Mouse (Mus musculus) MEL (cell line): ENCODE measurements around the gene Phospho1. TPM values are rescaled to one million over a fixed set of nuclear protein-coding genes. Genes with fewer than 3 reads are reported as not detected.

ENCODE experiments used
- DNase-seq: peaks from one replicate; pipeline ENCODE4 v3.0.0; 2011; ENCODE audit warnings: low read depth, low spot score
- H3K27ac ChIP-seq: 2 replicates; pipeline ENCODE4 v1.5.1; 2012; ENCODE audit warnings: low read depth, mild to moderate bottlenecking, control low read depth, low read length, moderate library complexity; ENCODE audit not compliant: control insufficient read depth
- H3K27me3 ChIP-seq, 2 experiments: fragments of 150-350 bp in 1 of 2; sonication (generic) in 1 of 2; 2 replicates each; pipeline ENCODE4 v1.6.1; 2012; ENCODE audit warnings: low read length in 2 of 2, mild to moderate bottlenecking in 2 of 2, improper control_type of control experiment in 1 of 2, moderate library complexity in 1 of 2; ENCODE audit not compliant: insufficient read depth in 2 of 2, control insufficient read depth in 1 of 2
- H3K36me3 ChIP-seq, 2 experiments: 2 replicates each; pipeline ENCODE4 v1.6.1; 2012 to 2014; ENCODE audit warnings: low read length in 2 of 2, improper control_type of control experiment in 1 of 2, inconsistent platforms in 1 of 2, mild to moderate bottlenecking in 1 of 2; ENCODE audit not compliant: insufficient read depth in 2 of 2, control insufficient read depth in 1 of 2
- H3K4me1 ChIP-seq, 2 experiments: fragments of 150-350 bp in 1 of 2; sonication (generic) in 1 of 2; 2 replicates each; pipeline ENCODE4 v1.6.1; 2012; ENCODE audit warnings: low read length in 2 of 2, improper control_type of control experiment in 1 of 2, mild to moderate bottlenecking in 1 of 2; ENCODE audit not compliant: insufficient read depth in 2 of 2, control insufficient read depth in 1 of 2
- H3K4me3 ChIP-seq, 2 experiments: fragments of 150-350 bp in 1 of 2; sonication (generic) in 1 of 2; 2 replicates each; pipeline ENCODE4 v1.5.1; 2012; ENCODE audit warnings: low read depth in 2 of 2, low read length in 2 of 2, mild to moderate bottlenecking in 2 of 2, moderate library complexity in 2 of 2, control low read depth in 1 of 2, improper control_type of control experiment in 1 of 2; ENCODE audit not compliant: control insufficient read depth in 1 of 2, insufficient read depth in 1 of 2
- H3K79me2 ChIP-seq: 2 replicates; pipeline ENCODE4 v1.6.1; 2012; ENCODE audit warnings: mild to moderate bottlenecking, low read length, moderate library complexity; ENCODE audit not compliant: control insufficient read depth, poor library complexity, insufficient read depth
- H3K9ac ChIP-seq: 2 replicates; pipeline ENCODE4 v1.6.1; 2012; ENCODE audit warnings: low read depth, mild to moderate bottlenecking, control low read depth, low read length, moderate library complexity; ENCODE audit not compliant: control insufficient read depth, poor library complexity, severe bottlenecking
- H3K9me3 ChIP-seq: fragments of 150-350 bp; sonication (generic); replicated peaks from 2 replicates; pipeline ENCODE4 v1.6.1; 2012; ENCODE audit warnings: mild to moderate bottlenecking, low read length, improper control_type of control experiment, moderate library complexity; ENCODE audit not compliant: insufficient read depth
- CTCF ChIP-seq, 3 experiments: IDR thresholded peaks in 2 of 3; conservative IDR thresholded peaks in 1 of 3; 2 replicates each; pipeline ENCODE4 v1.5.1; 2011 to 2012; ENCODE audit warnings: low read length in 3 of 3, low read depth in 2 of 3, mild to moderate bottlenecking in 2 of 3, improper control_type of control experiment in 1 of 3, inconsistent platforms in 1 of 3, mixed read lengths in 1 of 3, moderate library complexity in 1 of 3; ENCODE audit not compliant: control insufficient read depth in 1 of 3, insufficient read depth in 1 of 3, poor library complexity in 1 of 3, severe bottlenecking in 1 of 3
- E2F4 ChIP-seq: IDR thresholded peaks from 2 replicates; pipeline ENCODE4 v1.6.1; 2011; ENCODE audit warnings: low read depth, low read length, improper control_type of control experiment, borderline replicate concordance
- ELF1 ChIP-seq: IDR thresholded peaks from 2 replicates; pipeline ENCODE4 v1.6.1; 2014; ENCODE audit warnings: low read depth, mild to moderate bottlenecking, inconsistent platforms, low read length, improper control_type of control experiment, moderate library complexity
- EP300 ChIP-seq, 2 experiments: IDR thresholded peaks; 2 replicates each; pipeline ENCODE4 v1.6.1; 2011; ENCODE audit warnings: improper control_type of control experiment in 2 of 2, low read length in 2 of 2, low read depth in 1 of 2, mild to moderate bottlenecking in 1 of 2
- GATA1 ChIP-seq: IDR thresholded peaks from 2 replicates; pipeline ENCODE4 v1.6.1; 2011; ENCODE audit warnings: low read depth, low read length, improper control_type of control experiment
- HCFC1 ChIP-seq: IDR thresholded peaks from 2 replicates; pipeline ENCODE4 v1.6.1; 2012; ENCODE audit warnings: low read depth, mild to moderate bottlenecking, inconsistent platforms, low read length, improper control_type of control experiment, moderate library complexity
- JUND ChIP-seq: IDR thresholded peaks from 2 replicates; pipeline ENCODE4 v1.6.1; 2011; ENCODE audit warnings: low read depth, mild to moderate bottlenecking, improper control_type of control experiment, low read length
- MAFK ChIP-seq: IDR thresholded peaks from 2 replicates; pipeline ENCODE4 v1.6.1; 2011; ENCODE audit warnings: low read depth, mild to moderate bottlenecking, low read length, improper control_type of control experiment, borderline replicate concordance
- MAZ ChIP-seq: IDR thresholded peaks from 2 replicates; pipeline ENCODE4 v1.6.1; 2012; ENCODE audit warnings: low read depth, mild to moderate bottlenecking, inconsistent platforms, low read length, improper control_type of control experiment
- MEF2A ChIP-seq: IDR thresholded peaks from 2 replicates; pipeline ENCODE4 v1.6.1; 2014; ENCODE audit warnings: low read depth, mild to moderate bottlenecking, inconsistent platforms, low read length, improper control_type of control experiment; ENCODE audit not compliant: poor library complexity, insufficient replicate concordance, severe bottlenecking; ENCODE audit errors: extremely low read depth
- NELFE ChIP-seq: IDR thresholded peaks from 2 replicates; pipeline ENCODE4 v1.6.1; 2011; ENCODE audit warnings: low read depth, low read length, improper control_type of control experiment
- NRF1 ChIP-seq: IDR thresholded peaks from 2 replicates; pipeline ENCODE4 v1.6.1; 2014; ENCODE audit warnings: low read depth, mild to moderate bottlenecking, inconsistent platforms, low read length, improper control_type of control experiment, moderate library complexity; ENCODE audit not compliant: poor library complexity, insufficient read depth, severe bottlenecking
- POLR2AphosphoS5 ChIP-seq: IDR thresholded peaks from 2 replicates; pipeline ENCODE4 v1.6.1; 2012; ENCODE audit warnings: low read depth, borderline replicate concordance, mild to moderate bottlenecking, inconsistent platforms, low read length, moderate library complexity, mixed read lengths
- RAD21 ChIP-seq: IDR thresholded peaks from 2 replicates; pipeline ENCODE4 v1.6.1; 2011; ENCODE audit warnings: mild to moderate bottlenecking, low read depth, low read length, improper control_type of control experiment
- SMC3 ChIP-seq: IDR thresholded peaks from 2 replicates; pipeline ENCODE4 v1.6.1; 2011; ENCODE audit warnings: low read depth, low read length, improper control_type of control experiment
- TBP ChIP-seq: IDR thresholded peaks from 2 replicates; pipeline ENCODE4 v1.8.0; 2011; ENCODE audit warnings: low read depth, low read length, improper control_type of control experiment
- UBTF ChIP-seq: IDR thresholded peaks from 2 replicates; pipeline ENCODE4 v1.6.1; 2012; ENCODE audit warnings: low read depth, mild to moderate bottlenecking, inconsistent platforms, low read length, improper control_type of control experiment, moderate library complexity, borderline replicate concordance; ENCODE audit not compliant: insufficient read depth
- USF2 ChIP-seq, 2 experiments: IDR thresholded peaks; 2 replicates each; pipeline ENCODE4 v1.6.1; 2011 to 2012; ENCODE audit warnings: improper control_type of control experiment in 2 of 2, low read length in 2 of 2, borderline replicate concordance in 1 of 2, inconsistent platforms in 1 of 2, low read depth in 1 of 2, mild to moderate bottlenecking in 1 of 2; ENCODE audit not compliant: insufficient read depth in 1 of 2
- ZC3H11A ChIP-seq: IDR thresholded peaks from 2 replicates; pipeline ENCODE4 v1.6.1; 2012; ENCODE audit warnings: low read depth, mild to moderate bottlenecking, inconsistent platforms, low read length, improper control_type of control experiment
- ZNF384 ChIP-seq: IDR thresholded peaks from 2 replicates; pipeline ENCODE4 v1.6.1; 2012; ENCODE audit warnings: low read depth, mild to moderate bottlenecking, inconsistent platforms, low read length, improper control_type of control experiment
- polyA plus RNA-seq, 2 experiments: library from polyadenylated mRNA; stranded (reverse) in 1 of 2; unstranded in 1 of 2; fragments of >175 nt in 1 of 2; fragments of >200 nt in 1 of 2; gene quantifications; 2 replicates each; pipeline versions ENCODE4 v1.2.1 to v1.2.4; 2012; ENCODE audit warnings: low replicate concordance in 2 of 2, low read depth in 1 of 2; ENCODE audit not compliant: insufficient read length in 2 of 2, insufficient read depth in 1 of 2, missing spikeins in 1 of 2
- total RNA-seq: library from RNA; depleted of rRNA; stranded (reverse); fragments of 300-350 nt; gene quantifications from 2 replicates; pipeline ENCODE4 v1.2.3, GENCODE M21; 2012

Phospho1 gene
- total and polyA plus RNA-seq, 3 experiments = 15.4 to 76.0 TPM; not detected in 1

- Histone ChIP-seq H3K27ac (peak overlapping the region; percentile 97), H3K79me2 (no peaks in the 10 kb centered on the region; the same call in 1 of the 2 replicates), H3K27me3 (no peaks in the 10 kb centered on the region), H3K36me3 (peaks cover 0 to 25% of the 10 kb centered on the region in 2 experiments; a peak in 2 of 4 replicates), H3K4me3 (no peak overlapping the region), H3K9me3 (no peaks in the 10 kb centered on the region), H3K9ac (peak overlapping the region; percentile 74; the same call in 1 of the 2 replicates), H3K4me1 (peaks cover 16 to 52% of the 10 kb centered on the region in 2 experiments)
- TF ChIP-seq RAD21 = no peak
- no peak for TF ChIP-seq E2F4
- TF ChIP-seq ZNF384 = no peak
- TF ChIP-seq USF2 (IDR thresholded peaks at IDR 0.05; ENCODE audit: borderline replicate concordance in 1 of 2, insufficient read depth in 1 of 2, low read depth in 1 of 2, low read length in 2 of 2) = no peak
- no peak for TF ChIP-seq ZC3H11A
- TF ChIP-seq TBP = no peak
- TF ChIP-seq NRF1 = no peak
- no peak for TF ChIP-seq MAFK
- TF ChIP-seq HCFC1 = no peak
- TF ChIP-seq MEF2A = no peak
- TF ChIP-seq SMC3 = no peak
- TF ChIP-seq MAZ = no peak
- TF ChIP-seq EP300 (IDR thresholded peaks at IDR 0.05; ENCODE audit: low read depth in 1 of 2, low read length in 2 of 2) = no peak
- TF ChIP-seq ELF1 = no peak
- no peak for TF ChIP-seq CTCF (IDR thresholded peaks at IDR 0.05 in 2 of 3, conservative IDR thresholded peaks at IDR 0.05 in 1 of 3; ENCODE audit: control insufficient read depth in 1 of 3, insufficient read depth in 1 of 3, low read depth in 2 of 3, low read length in 3 of 3, poor library complexity in 1 of 3, severe bottlenecking in 1 of 3)
- no peak for TF ChIP-seq POLR2AphosphoS5
- no peak for TF ChIP-seq NELFE
- TF ChIP-seq UBTF = no peak
- TF ChIP-seq GATA1 = no peak
- TF ChIP-seq JUND = no peak
- DNase-seq = peak; percentile 14
These were observed 12.1 kb downstream of the Phospho1 start for GRCm38 (mm10) chr11:95836433-95836832.

- no peak for TF ChIP-seq ZC3H11A
- peak within 1 kb of the TSS; percentile 74 for H3K9ac ChIP-seq
- no peak for DNase-seq
- peaks cover 0 to 25% of the 10 kb centered on the region in 2 experiments; a peak in 2 of 4 replicates for H3K36me3 ChIP-seq
- no peaks in the 10 kb centered on the region; the same call in 1 of the 2 replicates for H3K79me2 ChIP-seq
- H3K9me3 ChIP-seq = no peaks in the 10 kb centered on the region
- H3K27ac ChIP-seq = peak within 1 kb of the TSS; percentile 97
- H3K27me3 ChIP-seq = no peaks in the 10 kb centered on the region
- peaks cover 16 to 57% of the 10 kb centered on the region in 2 experiments for H3K4me1 ChIP-seq
- H3K4me3 ChIP-seq = no peak within 1 kb of the TSS; a peak in 2 of 4 replicates
These were observed 12.8 kb downstream of the Phospho1 start, which contains the start of gene Gngt2 for GRCm38 (mm10) chr11:95837059-95837458. Gngt2 (plus strand) TSS chr11:95837216.
